Mouse (Mus musculus): Measurements from ENCODE around the gene Tnrc6c.

The Tnrc6c gene

DNA sequence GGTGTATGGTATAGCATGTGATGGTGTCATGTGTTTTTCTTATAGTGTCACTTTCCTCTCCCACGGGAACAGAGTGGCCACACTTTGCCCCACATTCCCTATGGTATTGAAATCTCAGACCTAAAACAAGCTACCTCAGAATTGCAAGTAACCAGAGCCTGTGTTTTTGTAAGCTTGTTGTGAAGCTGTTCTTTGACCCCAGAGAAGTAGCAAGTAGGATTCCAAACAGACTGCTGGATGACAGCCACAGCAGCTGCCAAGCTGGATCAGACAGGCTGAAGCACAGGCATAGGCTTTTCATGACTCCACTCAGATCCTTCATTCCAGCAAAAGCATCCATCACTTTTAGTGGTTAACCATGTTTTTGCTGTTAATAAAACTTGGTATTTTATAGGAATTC is 74.8 kb downstream of the Tnrc6c start:
- in situ Hi-C loops (cut with MboI, MseI): no loop called here

- in situ Hi-C loops (cut with MboI, MseI): no loop called here
Measured at GRCm38 (mm10) chr11:117729341-117729740, 75.3 kb downstream of the Tnrc6c start.

- in situ Hi-C loops (cut with MboI, MseI): no loop called here
Measured at GRCm38 (mm10) chr11:117729798-117730489, 75.9 kb downstream of the Tnrc6c start.

DNA sequence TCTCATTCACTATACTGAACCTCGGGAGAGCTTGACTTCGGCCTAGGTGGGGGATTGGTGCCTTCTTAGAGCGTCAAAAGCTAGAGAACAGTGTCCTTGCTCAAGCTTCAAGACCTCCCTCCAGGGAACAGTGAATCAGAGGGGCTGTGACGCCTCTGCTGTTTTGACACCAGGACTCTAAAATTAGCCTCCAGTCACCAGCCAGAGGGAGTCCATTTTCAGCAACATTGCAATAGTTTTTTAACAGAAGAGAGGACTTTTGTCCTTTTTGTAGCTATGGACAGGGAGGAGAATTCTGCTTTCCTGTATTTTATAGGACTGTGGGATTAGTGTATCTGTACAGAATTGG is 76.4 kb downstream of the Tnrc6c start:
- in situ Hi-C loops (cut with MboI, MseI): no loop called here

DNA sequence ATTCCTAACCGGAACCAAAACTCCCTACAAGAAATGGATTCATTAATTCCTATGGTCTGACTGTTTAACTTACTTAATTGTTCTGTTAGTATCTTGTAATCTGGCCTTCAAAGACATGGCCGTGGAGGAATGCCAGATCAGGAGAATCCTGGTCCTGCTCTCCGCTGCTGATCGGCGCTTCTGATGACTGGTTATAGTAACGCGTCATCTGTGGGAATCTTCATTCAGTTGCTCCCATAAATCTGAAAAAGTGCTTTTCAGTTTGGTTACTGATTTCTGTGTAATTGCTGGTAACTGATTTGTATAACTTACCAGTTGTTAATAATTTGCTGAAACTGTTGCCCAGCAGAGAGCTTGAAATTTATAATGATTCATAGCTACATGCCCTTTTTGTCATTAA is 77.4 kb downstream of the Tnrc6c start:
- in situ Hi-C loops (cut with MboI, MseI): no loop called here

DNA sequence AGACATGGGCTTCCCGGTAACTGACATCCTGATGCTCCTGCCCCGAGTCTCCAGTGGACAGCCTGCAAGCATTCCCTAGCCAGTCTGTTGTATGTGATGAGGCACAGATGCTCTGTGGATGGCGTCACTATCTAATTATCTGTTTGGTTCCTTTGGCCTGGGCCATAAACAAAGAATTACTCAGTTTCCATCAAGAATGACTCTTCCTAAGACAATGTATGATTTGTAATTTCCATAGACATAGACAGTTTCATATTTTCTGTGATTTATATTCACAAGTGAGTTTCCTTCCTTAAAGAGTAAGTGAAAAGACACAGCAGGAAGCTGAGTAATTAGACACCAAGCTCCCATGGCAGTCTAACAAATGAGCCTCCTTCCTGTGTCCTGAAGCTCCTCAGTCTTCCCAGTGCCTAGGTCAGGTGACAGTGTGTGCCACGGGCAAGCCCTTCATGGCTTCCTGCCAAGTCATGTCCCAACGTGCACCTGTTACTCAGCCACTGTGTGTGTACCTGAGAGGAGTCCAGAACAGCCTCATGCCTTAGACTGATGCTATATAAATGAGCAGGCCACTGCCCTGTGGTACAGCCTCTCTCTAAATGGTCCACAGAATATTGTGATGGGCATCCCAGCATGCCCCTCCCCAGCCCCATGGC is 82.1 kb downstream of the Tnrc6c start:
- in situ Hi-C loops (cut with MboI, MseI): no loop called here

DNA sequence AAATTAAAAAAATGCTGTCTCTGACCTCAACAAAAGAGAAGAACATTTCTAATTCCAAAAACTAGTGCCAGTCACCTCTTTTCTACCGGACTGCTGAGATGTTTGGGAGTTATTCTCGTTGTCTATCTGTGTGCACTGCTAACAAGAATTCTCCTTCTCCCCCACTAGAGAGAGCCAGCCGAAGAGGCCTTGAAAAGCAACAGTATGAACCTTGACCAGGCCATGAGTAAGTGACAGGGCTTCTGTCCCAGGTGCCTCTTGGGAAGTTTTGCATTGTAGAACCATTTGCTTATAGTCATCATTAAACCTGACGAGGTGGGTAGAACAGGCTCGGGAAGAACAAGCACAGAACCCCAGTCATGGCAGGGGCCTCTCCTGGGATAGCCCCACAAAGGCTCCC is 84.0 kb downstream of the Tnrc6c start:
- in situ Hi-C loops (cut with MboI, MseI): no loop called here

- in situ Hi-C loops (cut with MboI, MseI): no loop called here
Measured at GRCm38 (mm10) chr11:117741128-117741527, 87.0 kb downstream of the Tnrc6c start.

DNA sequence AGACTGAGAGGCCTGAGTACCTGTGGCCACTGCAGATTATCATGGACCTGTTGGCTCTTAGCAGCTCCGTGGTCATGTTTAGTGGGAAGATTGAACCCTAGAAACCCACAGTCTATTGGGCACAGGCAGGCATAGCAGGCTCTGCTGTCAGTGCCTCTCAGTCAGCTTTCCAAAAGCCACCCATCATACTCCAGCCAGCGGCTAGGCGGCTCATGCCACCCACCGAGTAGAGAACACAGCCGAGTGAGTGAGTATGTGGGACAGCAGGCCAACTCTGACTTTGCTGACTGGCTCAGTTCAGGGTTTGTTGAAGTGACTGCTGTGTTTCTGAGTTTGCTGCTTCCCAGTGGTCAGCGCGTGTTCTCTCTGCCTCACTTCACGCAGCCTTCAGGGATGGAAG is 88.2 kb downstream of the Tnrc6c start:
- in situ Hi-C loops (cut with MboI, MseI): no loop called here

DNA sequence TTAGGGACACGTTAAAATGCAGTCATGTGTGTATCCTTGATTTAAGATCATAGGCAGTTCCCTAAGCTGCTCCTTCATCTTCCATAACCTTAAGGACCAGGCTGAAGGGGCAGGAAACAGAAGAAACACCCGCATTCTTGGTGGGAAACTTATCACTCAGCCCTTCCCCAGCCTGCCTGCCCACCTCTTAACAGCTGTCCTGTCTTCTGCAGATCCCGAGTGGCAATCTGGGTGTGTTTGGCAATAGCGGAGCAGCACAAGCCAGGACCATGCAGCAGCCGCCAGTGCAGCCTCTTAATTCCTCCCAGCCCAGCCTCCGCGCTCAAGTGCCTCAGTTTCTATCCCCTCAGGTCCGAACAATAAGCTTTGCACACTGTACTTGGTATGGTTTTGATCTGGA is 88.6 kb downstream of the Tnrc6c start:
- in situ Hi-C loops (cut with MboI, MseI): no loop called here

- in situ Hi-C loops (cut with MboI, MseI): no loop called here
Measured at GRCm38 (mm10) chr11:117743454-117744030, 89.5 kb downstream of the Tnrc6c start.

DNA sequence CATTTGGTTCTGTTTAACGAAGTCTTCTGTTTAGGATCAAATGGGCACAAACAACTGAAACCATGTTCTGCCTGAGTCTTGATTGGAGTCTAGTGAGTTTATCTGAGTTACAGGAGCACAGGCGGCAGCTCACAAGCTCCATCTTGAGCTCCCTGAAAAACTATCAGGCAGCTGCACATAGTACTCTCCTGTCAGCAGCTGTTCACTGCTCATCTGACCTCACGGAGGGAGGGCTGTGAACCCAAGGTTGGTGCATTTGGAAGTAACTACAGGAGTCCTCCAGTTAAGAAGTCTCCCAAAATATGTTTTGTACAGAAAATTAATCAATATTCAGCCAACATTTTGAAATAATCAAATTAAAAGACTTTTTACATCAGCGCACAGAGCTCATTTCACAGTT is 94.5 kb downstream of the Tnrc6c start:
- in situ Hi-C loops (cut with MboI, MseI): no loop called here

DNA sequence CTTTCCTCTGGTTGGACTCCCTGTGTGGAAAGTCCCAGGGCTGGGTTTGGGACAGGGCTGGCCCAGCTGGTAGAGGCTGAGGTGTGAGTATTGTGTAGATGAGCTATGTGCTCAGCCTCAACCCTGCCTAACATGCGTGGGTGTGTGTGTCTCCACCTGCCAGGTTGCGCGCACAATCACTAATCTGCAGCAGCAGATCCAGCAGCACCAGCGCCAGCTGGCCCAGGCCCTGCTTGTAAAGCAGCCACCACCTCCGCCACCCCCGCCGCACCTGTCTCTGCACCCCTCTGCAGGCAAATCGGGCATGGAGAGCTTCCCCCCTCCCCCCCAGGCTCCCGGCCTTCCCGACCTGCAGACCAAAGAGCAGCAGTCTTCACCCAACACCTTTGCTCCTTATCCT is 95.3 kb downstream of the Tnrc6c start:
- in situ Hi-C loops (cut with MboI, MseI): no loop called here

- in situ Hi-C loops (cut with MboI, MseI): no loop called here
Measured at GRCm38 (mm10) chr11:117751544-117751943, 97.5 kb downstream of the Tnrc6c start.

- in situ Hi-C loops (cut with MboI, MseI): no loop called here
Measured at GRCm38 (mm10) chr11:117755891-117756290, 101.8 kb downstream of the Tnrc6c start.

DNA sequence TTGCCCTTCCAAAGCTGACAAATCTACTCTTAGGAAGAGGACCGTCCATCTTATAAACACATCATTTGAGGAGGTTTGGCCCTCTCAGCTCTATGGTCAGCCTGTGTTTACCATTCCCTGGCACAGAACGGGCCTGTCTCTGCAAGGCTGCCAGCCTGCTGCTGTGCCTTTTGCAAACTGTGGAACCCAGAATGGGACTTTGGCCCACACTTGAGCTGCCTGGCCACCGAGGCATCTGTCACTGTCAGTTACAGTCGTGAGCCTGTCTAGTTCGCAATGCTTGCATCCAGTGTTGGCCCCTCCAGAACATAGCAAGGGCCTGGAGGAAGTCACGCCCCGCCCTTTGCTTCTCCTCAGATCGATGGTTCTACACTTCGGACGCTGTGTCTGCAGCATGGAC is 105.2 kb downstream of the Tnrc6c start:
- in situ Hi-C loops (cut with MboI, MseI): no loop called here

DNA sequence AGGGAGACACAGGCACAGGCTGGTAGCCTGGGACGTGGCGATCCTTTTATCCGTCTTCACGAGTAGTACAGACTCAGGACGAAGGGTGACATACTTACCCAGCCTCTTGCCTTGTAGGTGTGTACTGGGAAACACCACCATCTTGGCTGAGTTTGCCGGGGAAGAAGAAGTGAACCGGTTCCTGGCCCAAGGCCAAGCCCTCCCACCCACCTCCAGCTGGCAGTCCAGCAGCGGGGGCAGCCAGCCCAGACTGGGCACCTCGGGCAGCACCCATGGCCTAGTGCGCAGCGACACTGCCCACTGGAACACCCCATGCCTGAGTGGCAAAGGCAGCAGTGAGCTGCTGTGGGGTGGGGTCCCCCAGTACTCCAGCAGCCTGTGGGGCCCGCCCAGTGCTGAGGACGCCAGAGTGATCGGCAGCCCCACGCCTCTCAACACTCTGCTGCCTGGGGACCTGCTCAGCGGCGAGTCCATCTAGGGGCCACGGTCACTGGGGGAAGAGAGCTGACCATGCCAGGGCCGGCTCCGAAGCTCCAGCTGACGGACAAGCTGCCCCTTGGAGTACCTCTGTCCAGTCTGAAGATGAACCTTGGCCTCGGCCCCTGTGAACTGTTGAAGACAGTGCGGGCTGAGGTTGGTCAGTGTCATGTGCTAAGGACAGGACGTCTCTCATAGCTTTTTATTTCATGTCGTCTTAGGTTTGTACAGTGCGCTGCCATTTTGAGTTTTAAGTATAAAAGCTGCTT is 106.5 kb downstream of the Tnrc6c start:
- in situ Hi-C loops (cut with MboI, MseI): no loop called here

GRCm38 (mm10) chr11:117761801-117762200 is 107.7 kb downstream of the Tnrc6c start:
- in situ Hi-C loops (cut with MboI, MseI): no loop called here

- in situ Hi-C loops (cut with MboI, MseI): no loop called here
Measured at GRCm38 (mm10) chr11:117762246-117762645, 108.2 kb downstream of the Tnrc6c start.

- in situ Hi-C loops (cut with MboI, MseI): no loop called here
Measured at GRCm38 (mm10) chr11:117764319-117764718, 110.2 kb downstream of the Tnrc6c start.

- in situ Hi-C loops (cut with MboI, MseI): no loop called here
Measured at GRCm38 (mm10) chr11:117765361-117765760, 111.3 kb downstream of the Tnrc6c start.

DNA sequence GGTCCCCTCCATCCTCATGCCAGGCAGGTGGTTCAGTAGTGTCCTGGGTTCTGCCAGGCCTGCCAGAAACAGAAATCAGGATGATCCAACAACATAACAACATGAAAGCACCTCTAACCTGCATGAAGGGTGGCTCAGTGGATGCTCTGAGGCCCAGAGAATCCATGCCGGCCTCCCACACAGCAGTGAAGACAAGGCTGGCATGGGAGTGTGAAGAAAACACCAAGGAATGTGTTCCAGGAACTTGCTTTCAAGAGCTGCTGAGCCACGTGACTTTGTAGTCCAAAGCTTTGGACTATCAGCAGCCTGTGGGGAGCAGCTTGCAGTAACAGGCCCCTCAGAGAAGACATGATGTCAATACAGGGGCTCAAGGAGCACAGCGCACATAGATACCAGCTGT is 112.2 kb downstream of the Tnrc6c start:
- in situ Hi-C loops (cut with MboI, MseI): no loop called here

Data from regulatory T cell (primary cell).